Mouse (Mus musculus): ENCODE results near the gene Chrdl1.

Gene Chrdl1

DNA sequence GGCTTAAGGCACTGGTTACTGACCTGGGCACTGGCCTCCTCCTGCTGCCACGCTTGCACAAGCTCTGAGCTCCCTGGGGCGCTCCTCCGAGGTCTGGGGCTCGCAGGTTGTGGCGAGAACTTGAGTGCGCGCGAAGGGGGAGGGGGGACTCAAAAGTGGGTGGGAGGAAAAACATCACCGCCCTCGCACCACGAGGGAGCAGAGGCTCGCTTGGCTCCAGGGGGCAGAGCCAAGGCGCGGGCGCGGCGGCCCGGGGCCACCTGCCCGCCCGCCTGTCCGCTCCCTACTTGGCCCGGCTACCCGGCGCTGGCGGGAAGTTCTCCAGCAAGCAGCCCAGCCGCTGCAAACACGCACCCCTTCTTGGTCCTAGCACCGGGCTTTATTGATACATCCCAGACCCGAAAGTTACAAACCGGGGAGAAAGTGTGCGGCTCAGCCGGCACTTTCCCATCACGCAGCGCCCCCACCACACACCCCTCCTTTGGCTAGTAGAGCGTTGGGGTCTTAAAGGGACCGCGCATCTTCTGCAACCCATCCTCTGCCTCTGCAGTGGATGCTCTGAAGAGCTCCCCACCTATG lies at the start of gene Chrdl1:
Gene Chrdl1, minus strand, starts transcription at position 472 of the 579 bp plus-strand sequence.
- DNase-seq: peak; percentile 4

DNA sequence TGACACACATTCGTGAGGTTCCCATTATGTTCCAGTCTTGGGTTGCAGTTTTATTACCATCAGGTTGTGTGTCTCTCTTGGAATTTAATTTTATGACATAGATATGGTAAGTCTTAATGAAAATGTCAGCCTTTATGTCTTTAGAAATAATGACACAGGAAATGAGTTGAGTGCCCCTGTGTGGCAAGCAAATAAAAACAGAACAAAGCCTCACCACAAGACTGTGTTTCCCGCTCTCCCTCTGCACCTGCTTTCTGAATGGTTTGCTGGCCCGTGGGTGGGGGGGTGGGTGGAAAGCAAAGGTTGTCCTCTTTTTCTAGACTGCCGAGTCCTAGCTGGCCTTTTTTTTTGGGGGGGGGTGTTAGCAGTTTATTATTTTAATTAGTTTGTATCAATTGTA lies 48.6 kb upstream of the Chrdl1 start:
- DNase-seq: no peak

DNA sequence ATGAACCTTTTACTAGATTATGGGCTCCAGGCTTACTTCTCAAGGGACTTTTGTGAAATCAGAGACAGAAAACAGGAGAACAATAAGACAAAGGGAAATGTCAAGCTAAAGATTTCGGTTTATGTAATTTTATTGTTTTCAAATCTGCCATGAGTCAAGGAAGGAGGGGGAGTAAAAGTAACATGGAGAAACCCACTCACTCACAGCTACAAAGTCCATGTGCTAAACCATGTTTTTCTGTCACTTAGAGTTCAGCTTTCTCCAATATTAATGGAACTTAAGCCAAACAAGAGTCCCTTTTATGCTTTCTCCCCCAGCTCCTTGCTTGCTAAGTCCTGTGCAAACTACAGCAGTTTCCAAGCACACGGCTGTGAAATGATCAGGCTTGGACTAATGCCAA lies 10.5 kb upstream of the Chrdl1 start:
- DNase-seq: no peak

DNA sequence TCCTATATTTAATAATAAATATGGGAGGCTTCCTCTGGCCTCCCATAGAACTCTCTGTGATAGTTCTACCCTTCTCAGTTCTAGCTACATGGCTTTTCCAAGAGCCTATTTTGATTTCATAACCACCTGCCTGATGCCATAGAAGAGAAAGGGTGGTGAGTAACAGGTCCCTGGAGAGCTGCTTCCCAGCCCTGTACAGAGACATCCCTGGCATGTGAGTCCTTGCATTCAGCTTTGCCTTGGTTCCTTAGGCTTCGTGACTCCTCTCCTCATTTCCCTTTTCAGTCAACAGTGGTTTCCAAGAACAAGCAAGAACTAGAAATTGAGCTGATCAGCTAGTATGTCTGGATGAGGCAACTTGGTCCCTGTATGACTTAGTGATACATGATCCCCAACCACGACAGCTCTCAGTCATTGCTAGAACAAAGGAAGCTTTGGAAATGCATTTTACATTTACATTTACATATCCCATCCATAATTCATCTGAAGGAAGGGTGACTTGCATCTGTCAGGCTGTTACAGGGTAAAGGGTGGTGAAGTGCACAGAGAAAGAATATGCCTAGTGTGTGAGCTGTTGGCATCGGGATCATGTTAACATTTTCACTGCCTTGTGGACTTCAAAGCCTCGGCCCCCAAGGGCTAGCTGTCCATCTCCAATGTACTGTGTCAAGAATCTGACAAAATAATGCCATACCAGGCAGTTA lies 27.7 kb downstream of the Chrdl1 start:
- DNase-seq: no peak

DNA sequence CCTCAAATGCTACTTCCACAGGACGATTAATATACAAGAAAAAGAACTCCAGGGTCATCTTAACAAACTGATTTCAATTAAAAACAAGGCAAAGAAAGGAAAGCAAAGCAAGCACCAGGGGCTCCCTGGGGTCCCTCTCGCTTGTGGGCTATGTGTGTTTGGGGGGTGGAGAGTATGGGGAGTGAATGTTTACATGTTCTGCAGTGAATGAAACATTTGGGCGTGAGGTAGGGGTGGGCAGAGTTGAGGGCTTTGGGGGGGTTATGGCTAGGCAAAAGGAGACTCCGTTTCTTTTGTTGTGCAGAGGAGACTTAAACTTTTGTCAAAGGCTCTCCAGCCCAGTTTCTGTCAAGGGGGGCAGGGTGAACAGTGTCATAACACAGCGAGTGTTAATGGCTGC lies 46.8 kb downstream of the Chrdl1 start:
- DNase-seq: no peak

DNA sequence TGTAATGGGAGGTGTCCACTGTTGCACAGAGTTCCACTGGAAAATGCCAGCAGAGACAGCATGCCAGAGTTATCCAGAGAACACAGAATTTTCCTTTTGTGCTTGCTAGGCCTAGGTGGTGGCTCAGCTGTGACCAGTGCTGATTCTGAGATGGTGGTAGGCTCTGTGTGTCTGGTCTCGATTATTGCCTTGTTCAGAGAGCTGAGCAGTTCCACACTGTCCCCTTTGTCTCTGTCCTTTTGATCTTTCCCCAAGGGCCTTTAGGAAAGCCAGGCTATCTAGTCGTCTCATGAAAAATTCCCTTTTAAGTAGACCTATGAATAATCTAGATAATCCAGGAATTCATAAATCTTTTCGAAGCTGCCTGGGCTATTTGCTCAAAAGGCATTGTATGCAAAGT lies 47.3 kb downstream of the Chrdl1 start:
- DNase-seq: no peak

DNA sequence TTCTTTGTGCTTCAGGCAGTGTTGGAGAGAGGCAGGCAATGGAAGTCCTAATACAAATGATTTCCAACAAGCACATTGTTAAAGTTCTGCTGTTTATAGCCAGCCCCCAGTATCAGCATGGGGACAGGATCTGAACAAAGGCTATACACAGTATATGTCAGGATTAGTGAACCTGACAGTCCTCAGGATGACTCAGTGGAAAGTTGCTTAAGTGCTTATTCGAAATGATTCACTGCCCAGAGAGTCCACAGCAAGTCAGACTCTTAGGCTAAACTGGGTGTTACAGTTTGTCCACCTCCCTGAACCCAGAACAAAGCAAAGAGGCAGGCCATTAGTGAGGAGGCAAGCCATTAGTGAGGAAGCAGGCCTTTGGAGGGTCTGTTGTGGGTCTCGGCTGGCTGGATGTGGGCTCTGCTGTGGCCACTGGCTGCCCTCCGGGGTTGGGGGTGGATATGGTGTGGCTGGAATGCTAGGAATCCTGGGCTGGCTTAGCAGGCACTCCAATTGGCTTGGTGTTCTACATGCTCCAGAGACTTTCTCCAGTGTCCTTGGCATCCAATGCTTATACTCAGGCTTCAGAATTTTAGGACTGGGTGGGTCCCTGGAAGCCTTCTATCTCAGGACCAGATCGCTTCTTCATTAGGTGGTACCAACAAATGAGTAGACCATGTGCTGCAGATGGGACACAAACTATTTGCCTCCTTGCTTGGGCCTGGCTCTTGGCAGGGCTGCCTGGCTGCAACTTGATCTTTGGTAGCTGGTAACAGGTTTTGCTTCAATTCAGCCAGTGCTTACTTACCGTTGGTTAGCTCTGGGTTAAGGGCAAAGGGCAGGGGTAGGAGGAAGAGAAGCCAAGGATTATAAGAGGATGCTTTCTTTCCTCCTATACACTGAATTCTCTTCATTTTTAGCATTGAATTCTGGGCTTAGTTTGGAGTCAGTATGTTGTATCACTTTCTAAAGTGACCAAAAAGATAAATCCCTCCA lies 49.3 kb downstream of the Chrdl1 start:
- no peak for DNase-seq

DNA sequence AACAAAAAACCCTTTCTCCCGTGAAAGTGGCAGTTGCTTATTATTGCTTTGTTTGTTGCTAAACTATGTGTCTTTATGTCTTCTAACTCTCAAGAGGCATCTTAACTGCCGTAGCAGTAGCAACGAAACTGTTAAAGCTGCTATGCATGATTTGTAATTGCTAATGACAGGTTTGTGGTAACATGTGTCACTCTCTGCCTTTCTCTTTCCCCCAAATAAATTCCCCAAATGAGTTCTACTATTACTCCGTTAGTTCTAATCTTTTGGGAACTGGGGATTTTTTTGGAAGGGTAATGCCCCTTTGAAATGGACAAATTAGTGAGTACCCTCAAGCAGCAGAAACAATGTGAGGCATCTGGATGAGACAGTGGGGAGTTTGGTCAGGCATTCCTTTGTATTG lies 55.9 kb downstream of the Chrdl1 start:
- DNase-seq: no peak

DNA sequence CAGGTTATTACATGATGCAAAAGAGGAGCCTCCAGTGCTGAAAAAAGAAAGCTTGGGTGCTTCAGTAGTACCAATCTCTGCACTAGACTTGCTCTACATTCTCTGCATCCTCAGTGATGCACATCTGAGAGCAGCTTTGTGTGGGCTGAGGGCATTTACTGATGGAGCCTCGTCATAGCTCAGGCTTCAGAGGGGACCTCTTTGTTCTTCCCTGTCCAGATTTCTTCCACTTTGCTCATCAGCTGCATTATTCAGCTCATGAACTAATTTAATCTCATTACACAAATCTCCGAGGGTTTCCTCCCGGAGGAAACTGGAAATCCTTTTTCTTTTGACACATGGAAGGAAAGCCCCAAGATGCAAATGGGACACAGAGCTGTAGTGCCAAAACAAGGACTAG lies 56.5 kb downstream of the Chrdl1 start:
- no peak for DNase-seq

DNA sequence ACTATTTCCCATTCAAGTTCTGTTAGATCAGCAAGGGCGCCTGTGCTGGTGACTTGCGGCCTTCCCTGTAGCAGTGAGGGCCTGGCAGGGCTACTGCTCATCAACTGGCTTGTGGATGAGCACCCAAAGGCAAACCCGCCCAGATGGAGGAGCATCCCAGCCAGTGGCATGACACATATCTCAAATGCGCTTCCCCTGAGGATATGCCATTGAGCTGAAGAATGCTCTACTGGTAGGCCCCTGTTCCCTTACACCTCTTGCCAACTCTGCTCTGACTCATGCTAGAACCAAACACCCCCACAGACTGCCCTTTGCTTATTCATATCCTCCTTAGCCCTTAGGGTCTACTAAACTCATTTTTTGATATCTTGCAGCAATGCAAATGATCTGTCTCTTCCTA lies 57.4 kb downstream of the Chrdl1 start:
- no peak for DNase-seq

DNA sequence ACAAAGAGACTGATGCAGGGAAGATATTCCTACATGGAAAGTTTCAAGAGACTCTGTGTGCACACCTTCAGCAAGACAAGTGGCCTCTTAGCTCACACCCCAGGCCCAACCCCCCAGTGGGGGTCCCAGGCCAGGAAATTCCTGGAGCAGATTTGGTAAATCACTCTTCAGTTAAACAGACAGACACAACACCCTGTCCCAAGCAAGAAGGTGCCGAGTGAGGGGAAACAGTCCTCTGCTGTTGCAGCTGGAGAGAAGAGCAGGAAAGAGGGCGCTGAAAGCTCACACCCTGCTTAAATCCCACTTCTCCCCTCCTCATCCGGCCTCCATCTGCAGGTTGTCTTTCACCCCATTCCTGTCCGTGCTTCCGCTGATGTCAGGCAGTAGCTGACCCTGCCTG lies 58.2 kb downstream of the Chrdl1 start:
- no peak for DNase-seq

DNA sequence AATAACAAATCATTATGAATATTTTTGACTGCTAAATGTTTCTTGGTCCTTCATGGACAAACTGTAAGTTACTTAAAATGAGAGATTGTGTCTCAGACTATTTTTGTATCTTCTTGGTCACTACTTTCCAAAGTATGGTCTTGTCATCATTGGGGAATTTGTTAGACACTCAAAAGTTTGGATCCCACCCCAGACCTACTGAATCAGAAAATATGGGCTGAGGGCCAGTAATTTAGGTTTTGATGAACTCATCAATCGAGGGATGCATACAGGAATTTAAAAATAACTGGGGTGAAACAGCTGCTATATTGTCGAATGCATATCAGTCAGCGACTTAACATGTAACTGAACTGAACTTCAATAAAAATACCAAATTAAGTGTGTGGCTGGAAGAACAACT lies 80.9 kb downstream of the Chrdl1 start:
- no peak for DNase-seq

DNA sequence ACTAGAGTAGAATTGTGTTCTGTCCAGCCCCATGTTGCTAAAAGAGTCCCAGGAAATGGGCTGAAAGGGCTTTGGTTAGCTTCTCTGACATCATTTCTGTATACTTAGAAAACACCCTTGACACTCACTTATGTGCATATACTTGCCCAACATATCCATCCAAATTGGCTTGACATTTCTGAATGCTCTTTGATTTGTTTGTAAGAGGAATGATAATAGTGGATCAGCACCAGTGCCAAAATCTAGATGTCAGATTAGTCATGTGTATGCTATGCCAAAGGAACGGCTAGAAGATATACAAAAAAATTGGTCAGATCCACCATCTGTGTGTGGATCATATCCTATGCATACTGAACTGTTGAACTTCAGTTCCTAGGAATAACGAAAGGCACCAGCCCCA lies 99.3 kb downstream of the Chrdl1 start:
- DNase-seq: no peak

DNA sequence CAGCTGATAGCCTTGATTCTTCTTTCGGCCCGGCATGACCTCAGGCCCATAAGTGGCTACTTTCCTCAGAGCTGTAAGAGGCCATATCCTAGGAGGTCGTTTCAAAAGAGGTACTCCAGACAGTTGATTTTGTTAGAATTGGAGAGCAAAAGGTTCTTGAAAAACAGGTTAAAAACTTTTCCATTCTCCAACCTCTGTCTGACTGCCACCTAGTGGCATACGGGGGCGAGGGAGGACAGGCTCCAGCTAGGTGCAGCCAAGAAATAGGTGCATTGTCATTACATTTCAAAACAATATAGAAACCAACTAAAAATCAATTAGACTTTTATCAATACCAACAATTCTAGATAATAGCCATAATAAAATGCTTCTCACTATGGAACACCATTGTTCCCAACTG lies 118.9 kb downstream of the Chrdl1 start:
- DNase-seq: peak; percentile 5

DNA sequence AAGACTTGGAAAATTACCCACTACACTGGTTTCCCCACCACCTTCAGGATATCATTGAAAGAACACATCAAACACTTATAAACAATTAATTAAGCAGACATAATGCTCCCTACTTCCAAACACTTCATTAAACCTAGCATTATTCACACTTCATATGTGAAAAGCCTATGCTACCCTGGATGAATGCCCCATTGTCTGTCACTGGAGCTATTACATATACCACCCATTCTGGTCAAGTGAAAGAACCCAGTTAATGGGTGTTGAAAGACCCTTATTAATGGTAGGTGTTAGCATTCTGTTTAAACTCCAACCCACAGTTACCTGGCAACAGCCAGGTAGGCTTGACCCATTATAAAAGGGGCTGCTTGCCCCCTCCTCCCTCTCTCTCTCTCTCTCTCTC lies 143.4 kb downstream of the Chrdl1 start:
- DNase-seq: no peak
